Mouse (Mus musculus) MEL (cell line): Measurements from ENCODE around the gene Spp2. TPM values are rescaled to one million over a fixed set of nuclear protein-coding genes. Genes with fewer than 3 reads are reported as not detected.

ENCODE experiments used
- DNase-seq: peaks from one replicate; pipeline ENCODE4 v3.0.0; 2011; ENCODE audit warnings: low read depth, low spot score
- H3K27ac ChIP-seq: 2 replicates; pipeline ENCODE4 v1.5.1; 2012; ENCODE audit warnings: low read depth, mild to moderate bottlenecking, control low read depth, low read length, moderate library complexity; ENCODE audit not compliant: control insufficient read depth
- H3K27me3 ChIP-seq, 2 experiments: fragments of 150-350 bp in 1 of 2; sonication (generic) in 1 of 2; 2 replicates each; pipeline ENCODE4 v1.6.1; 2012; ENCODE audit warnings: low read length in 2 of 2, mild to moderate bottlenecking in 2 of 2, improper control_type of control experiment in 1 of 2, moderate library complexity in 1 of 2; ENCODE audit not compliant: insufficient read depth in 2 of 2, control insufficient read depth in 1 of 2
- H3K36me3 ChIP-seq, 2 experiments: 2 replicates each; pipeline ENCODE4 v1.6.1; 2012 to 2014; ENCODE audit warnings: low read length in 2 of 2, improper control_type of control experiment in 1 of 2, inconsistent platforms in 1 of 2, mild to moderate bottlenecking in 1 of 2; ENCODE audit not compliant: insufficient read depth in 2 of 2, control insufficient read depth in 1 of 2
- H3K4me1 ChIP-seq, 2 experiments: fragments of 150-350 bp in 1 of 2; sonication (generic) in 1 of 2; 2 replicates each; pipeline ENCODE4 v1.6.1; 2012; ENCODE audit warnings: low read length in 2 of 2, improper control_type of control experiment in 1 of 2, mild to moderate bottlenecking in 1 of 2; ENCODE audit not compliant: insufficient read depth in 2 of 2, control insufficient read depth in 1 of 2
- H3K4me3 ChIP-seq, 2 experiments: fragments of 150-350 bp in 1 of 2; sonication (generic) in 1 of 2; 2 replicates each; pipeline ENCODE4 v1.5.1; 2012; ENCODE audit warnings: low read depth in 2 of 2, low read length in 2 of 2, mild to moderate bottlenecking in 2 of 2, moderate library complexity in 2 of 2, control low read depth in 1 of 2, improper control_type of control experiment in 1 of 2; ENCODE audit not compliant: control insufficient read depth in 1 of 2, insufficient read depth in 1 of 2
- H3K79me2 ChIP-seq: 2 replicates; pipeline ENCODE4 v1.6.1; 2012; ENCODE audit warnings: mild to moderate bottlenecking, low read length, moderate library complexity; ENCODE audit not compliant: control insufficient read depth, poor library complexity, insufficient read depth
- H3K9ac ChIP-seq: 2 replicates; pipeline ENCODE4 v1.6.1; 2012; ENCODE audit warnings: low read depth, mild to moderate bottlenecking, control low read depth, low read length, moderate library complexity; ENCODE audit not compliant: control insufficient read depth, poor library complexity, severe bottlenecking
- H3K9me3 ChIP-seq: fragments of 150-350 bp; sonication (generic); replicated peaks from 2 replicates; pipeline ENCODE4 v1.6.1; 2012; ENCODE audit warnings: mild to moderate bottlenecking, low read length, improper control_type of control experiment, moderate library complexity; ENCODE audit not compliant: insufficient read depth
- CHD2 ChIP-seq: IDR thresholded peaks from 2 replicates; pipeline ENCODE4 v1.6.1; 2011; ENCODE audit warnings: low read length, improper control_type of control experiment
- CTCF ChIP-seq, 3 experiments: IDR thresholded peaks in 2 of 3; conservative IDR thresholded peaks in 1 of 3; 2 replicates each; pipeline ENCODE4 v1.5.1; 2011 to 2012; ENCODE audit warnings: low read length in 3 of 3, low read depth in 2 of 3, mild to moderate bottlenecking in 2 of 3, improper control_type of control experiment in 1 of 3, inconsistent platforms in 1 of 3, mixed read lengths in 1 of 3, moderate library complexity in 1 of 3; ENCODE audit not compliant: control insufficient read depth in 1 of 3, insufficient read depth in 1 of 3, poor library complexity in 1 of 3, severe bottlenecking in 1 of 3
- ELF1 ChIP-seq: IDR thresholded peaks from 2 replicates; pipeline ENCODE4 v1.6.1; 2014; ENCODE audit warnings: low read depth, mild to moderate bottlenecking, inconsistent platforms, low read length, improper control_type of control experiment, moderate library complexity
- EP300 ChIP-seq, 2 experiments: IDR thresholded peaks; 2 replicates each; pipeline ENCODE4 v1.6.1; 2011; ENCODE audit warnings: improper control_type of control experiment in 2 of 2, low read length in 2 of 2, low read depth in 1 of 2, mild to moderate bottlenecking in 1 of 2
- ETS1 ChIP-seq: IDR thresholded peaks from 2 replicates; pipeline ENCODE4 v1.6.1; 2012; ENCODE audit warnings: low read depth, mild to moderate bottlenecking, inconsistent platforms, low read length, improper control_type of control experiment, moderate library complexity
- HCFC1 ChIP-seq: IDR thresholded peaks from 2 replicates; pipeline ENCODE4 v1.6.1; 2012; ENCODE audit warnings: low read depth, mild to moderate bottlenecking, inconsistent platforms, low read length, improper control_type of control experiment, moderate library complexity
- JUND ChIP-seq: IDR thresholded peaks from 2 replicates; pipeline ENCODE4 v1.6.1; 2011; ENCODE audit warnings: low read depth, mild to moderate bottlenecking, improper control_type of control experiment, low read length
- KAT2A ChIP-seq: conservative IDR thresholded peaks from 2 replicates; pipeline ENCODE4 v1.6.1; 2012; ENCODE audit warnings: low read depth, low read length, improper control_type of control experiment, inconsistent platforms
- MAFK ChIP-seq: IDR thresholded peaks from 2 replicates; pipeline ENCODE4 v1.6.1; 2011; ENCODE audit warnings: low read depth, mild to moderate bottlenecking, low read length, improper control_type of control experiment, borderline replicate concordance
- MEF2A ChIP-seq: IDR thresholded peaks from 2 replicates; pipeline ENCODE4 v1.6.1; 2014; ENCODE audit warnings: low read depth, mild to moderate bottlenecking, inconsistent platforms, low read length, improper control_type of control experiment; ENCODE audit not compliant: poor library complexity, insufficient replicate concordance, severe bottlenecking; ENCODE audit errors: extremely low read depth
- NELFE ChIP-seq: IDR thresholded peaks from 2 replicates; pipeline ENCODE4 v1.6.1; 2011; ENCODE audit warnings: low read depth, low read length, improper control_type of control experiment
- NRF1 ChIP-seq: IDR thresholded peaks from 2 replicates; pipeline ENCODE4 v1.6.1; 2014; ENCODE audit warnings: low read depth, mild to moderate bottlenecking, inconsistent platforms, low read length, improper control_type of control experiment, moderate library complexity; ENCODE audit not compliant: poor library complexity, insufficient read depth, severe bottlenecking
- POLR2A ChIP-seq, 2 experiments: IDR thresholded peaks; 2 replicates each; pipeline ENCODE4 v1.6.1; 2011 to 2012; ENCODE audit warnings: low read length in 2 of 2, mild to moderate bottlenecking in 2 of 2, control low read depth in 1 of 2, improper control_type of control experiment in 1 of 2, low read depth in 1 of 2, moderate library complexity in 1 of 2; ENCODE audit not compliant: control insufficient read depth in 1 of 2, insufficient read depth in 1 of 2, poor library complexity in 1 of 2
- POLR2AphosphoS2 ChIP-seq: IDR thresholded peaks from 2 replicates; pipeline ENCODE4 v1.6.1; 2011; ENCODE audit warnings: low read length, improper control_type of control experiment
- RCOR1 ChIP-seq: IDR thresholded peaks from 2 replicates; pipeline ENCODE4 v1.6.1; 2012; ENCODE audit warnings: low read depth, mild to moderate bottlenecking, inconsistent platforms, low read length, improper control_type of control experiment
- SIN3A ChIP-seq: IDR thresholded peaks from 2 replicates; pipeline ENCODE4 v1.6.1; 2012; ENCODE audit warnings: low read length, improper control_type of control experiment, inconsistent platforms
- SMC3 ChIP-seq: IDR thresholded peaks from 2 replicates; pipeline ENCODE4 v1.6.1; 2011; ENCODE audit warnings: low read depth, low read length, improper control_type of control experiment
- TBP ChIP-seq: IDR thresholded peaks from 2 replicates; pipeline ENCODE4 v1.8.0; 2011; ENCODE audit warnings: low read depth, low read length, improper control_type of control experiment
- TCF12 ChIP-seq: IDR thresholded peaks from 2 replicates; pipeline ENCODE4 v1.6.1; 2014; ENCODE audit warnings: low read depth, mild to moderate bottlenecking, inconsistent platforms, low read length, improper control_type of control experiment, moderate library complexity
- USF1 ChIP-seq: IDR thresholded peaks from 2 replicates; pipeline ENCODE4 v1.6.1; 2014; ENCODE audit warnings: low read depth, mild to moderate bottlenecking, inconsistent platforms, low read length, improper control_type of control experiment, moderate library complexity
- USF2 ChIP-seq, 2 experiments: IDR thresholded peaks; 2 replicates each; pipeline ENCODE4 v1.6.1; 2011 to 2012; ENCODE audit warnings: improper control_type of control experiment in 2 of 2, low read length in 2 of 2, borderline replicate concordance in 1 of 2, inconsistent platforms in 1 of 2, low read depth in 1 of 2, mild to moderate bottlenecking in 1 of 2; ENCODE audit not compliant: insufficient read depth in 1 of 2
- ZC3H11A ChIP-seq: IDR thresholded peaks from 2 replicates; pipeline ENCODE4 v1.6.1; 2012; ENCODE audit warnings: low read depth, mild to moderate bottlenecking, inconsistent platforms, low read length, improper control_type of control experiment
- ZKSCAN1 ChIP-seq: IDR thresholded peaks from 2 replicates; pipeline ENCODE4 v1.6.1; 2012; ENCODE audit warnings: low read depth, mild to moderate bottlenecking, inconsistent platforms, low read length, improper control_type of control experiment, moderate library complexity
- ZMIZ1 ChIP-seq: IDR thresholded peaks from 2 replicates; pipeline ENCODE4 v1.6.1; 2012; ENCODE audit warnings: low read depth, mild to moderate bottlenecking, inconsistent platforms, low read length, improper control_type of control experiment, moderate library complexity
- polyA plus RNA-seq, 2 experiments: library from polyadenylated mRNA; stranded (reverse) in 1 of 2; unstranded in 1 of 2; fragments of >175 nt in 1 of 2; fragments of >200 nt in 1 of 2; gene quantifications; 2 replicates each; pipeline versions ENCODE4 v1.2.1 to v1.2.4; 2012; ENCODE audit warnings: low replicate concordance in 2 of 2, low read depth in 1 of 2; ENCODE audit not compliant: insufficient read length in 2 of 2, insufficient read depth in 1 of 2, missing spikeins in 1 of 2
- total RNA-seq: library from RNA; depleted of rRNA; stranded (reverse); fragments of 300-350 nt; gene quantifications from 2 replicates; pipeline ENCODE4 v1.2.3, GENCODE M21; 2012

The Spp2 gene
- total and polyA plus RNA-seq, 3 experiments: not detected

DNA sequence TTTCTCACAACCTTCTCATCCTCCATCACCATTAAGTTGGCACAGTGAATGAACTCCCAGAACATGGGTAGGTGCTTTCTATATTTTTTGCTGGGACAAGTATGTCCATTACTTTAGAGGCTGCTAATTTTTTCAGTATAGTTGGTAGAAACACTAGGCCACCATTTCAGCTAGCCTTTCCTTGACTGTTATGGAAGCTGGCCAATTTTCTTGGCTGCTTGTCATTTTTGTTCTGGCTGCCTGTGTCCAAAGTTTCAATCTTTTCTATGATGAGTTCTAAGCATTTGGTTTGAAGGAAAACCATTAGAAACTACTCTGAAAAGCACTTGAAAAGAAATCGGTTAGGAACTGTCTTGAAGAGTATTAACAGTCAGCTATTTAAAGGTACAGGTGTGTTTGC lies 28.3 kb upstream of the Spp2 start:
- no peak overlapping the region for H3K9ac ChIP-seq
- H3K27me3 ChIP-seq: no peaks in the 10 kb centered on the region
- H3K79me2 ChIP-seq: no peaks in the 10 kb centered on the region
- TF ChIP-seq KAT2A: no peak
- no peak for TF ChIP-seq ZMIZ1
- TF ChIP-seq POLR2A (IDR thresholded peaks at IDR 0.05; ENCODE audit: control insufficient read depth in 1 of 2, insufficient read depth in 1 of 2, low read depth in 1 of 2, low read length in 2 of 2, poor library complexity in 1 of 2): no peak
- TF ChIP-seq ELF1: no peak
- TF ChIP-seq ETS1: no peak
- TF ChIP-seq POLR2AphosphoS2: no peak
- no peak for TF ChIP-seq SIN3A
- TF ChIP-seq CHD2: no peak
- no peak for TF ChIP-seq MEF2A
- TF ChIP-seq ZKSCAN1: no peak
- no peak for TF ChIP-seq SMC3
- TF ChIP-seq TCF12: no peak
- no peak for TF ChIP-seq TBP
- TF ChIP-seq USF2 (IDR thresholded peaks at IDR 0.05; ENCODE audit: borderline replicate concordance in 1 of 2, insufficient read depth in 1 of 2, low read depth in 1 of 2, low read length in 2 of 2): no peak
- no peak for TF ChIP-seq JUND
- TF ChIP-seq MAFK: no peak
- TF ChIP-seq EP300 (IDR thresholded peaks at IDR 0.05; ENCODE audit: low read depth in 1 of 2, low read length in 2 of 2): no peak
- H3K4me3 ChIP-seq: no peak overlapping the region
- no peaks in the 10 kb centered on the region for H3K9me3 ChIP-seq
- no peaks in the 10 kb centered on the region for H3K36me3 ChIP-seq
- no peak overlapping the region for H3K27ac ChIP-seq
- no peak for DNase-seq
- H3K4me1 ChIP-seq: no peaks in the 10 kb centered on the region

GRCm38 (mm10) chr1:88391632-88392031 lies 15.1 kb upstream of the Spp2 start:
- no peak overlapping the region for H3K27ac ChIP-seq
- H3K36me3 ChIP-seq: no peaks in the 10 kb centered on the region
- no peaks in the 10 kb centered on the region for H3K4me1 ChIP-seq
- H3K9ac ChIP-seq: no peak overlapping the region
- H3K79me2 ChIP-seq: no peaks in the 10 kb centered on the region
- TF ChIP-seq SIN3A (no peak), RCOR1 (no peak), NRF1 (no peak), USF1 (no peak), HCFC1 (no peak), ZC3H11A (no peak), POLR2A (IDR thresholded peaks at IDR 0.05; ENCODE audit: control insufficient read depth in 1 of 2, insufficient read depth in 1 of 2, low read depth in 1 of 2, low read length in 2 of 2, poor library complexity in 1 of 2) (no peak), NELFE (no peak), KAT2A (no peak), CTCF (IDR thresholded peaks at IDR 0.05 in 2 of 3, conservative IDR thresholded peaks at IDR 0.05 in 1 of 3; ENCODE audit: control insufficient read depth in 1 of 3, insufficient read depth in 1 of 3, low read depth in 2 of 3, low read length in 3 of 3, poor library complexity in 1 of 3, severe bottlenecking in 1 of 3) (no peak), CHD2 (no peak)
- no peaks in the 10 kb centered on the region for H3K27me3 ChIP-seq
- no peaks in the 10 kb centered on the region for H3K9me3 ChIP-seq
- no peak for DNase-seq
- no peak overlapping the region for H3K4me3 ChIP-seq
